Mouse (Mus musculus) hindbrain, embryonic 13.5 days (tissue): ENCODE measurements around the gene Clybl. TPM values are rescaled to one million over a fixed set of nuclear protein-coding genes. Genes with fewer than 3 reads are reported as not detected.

ENCODE experiments used
- ATAC-seq: fragments of 200-750 bp; cut with Nextera tagmentation; 2 replicates; pipeline ENCODE4 v1.8.0; 2017; ENCODE audit warnings: moderate TSS enrichment; ENCODE audit not compliant: low FRiP score
- H3K27ac ChIP-seq: fragments of 300-500 bp; sonication (generic); 2 replicates; pipeline ENCODE4 v1.5.1; 2015; ENCODE audit warnings: inconsistent platforms, mild to moderate bottlenecking, moderate library complexity
- H3K27me3 ChIP-seq: fragments of 300-500 bp; sonication (generic); 2 replicates; pipeline ENCODE4 v1.6.1; 2015; ENCODE audit warnings: mild to moderate bottlenecking, inconsistent platforms
- H3K36me3 ChIP-seq: fragments of 300-500 bp; sonication (generic); 2 replicates; pipeline ENCODE4 v1.6.1; 2015; ENCODE audit warnings: mild to moderate bottlenecking, inconsistent platforms
- H3K4me1 ChIP-seq: fragments of 300-500 bp; sonication (generic); replicated peaks from 2 replicates; pipeline ENCODE4 v1.6.1; 2015; ENCODE audit warnings: inconsistent platforms
- H3K4me2 ChIP-seq: fragments of 300-500 bp; sonication (generic); 2 replicates; pipeline ENCODE4 v1.6.1; 2015; ENCODE audit warnings: inconsistent platforms, mild to moderate bottlenecking, moderate library complexity
- H3K4me3 ChIP-seq: fragments of 300-500 bp; sonication (generic); 2 replicates; pipeline ENCODE4 v1.5.1; 2015; ENCODE audit warnings: mild to moderate bottlenecking, inconsistent platforms
- H3K9ac ChIP-seq: fragments of 300-500 bp; sonication (generic); 2 replicates; pipeline ENCODE4 v1.6.1; 2015; ENCODE audit warnings: mild to moderate bottlenecking, inconsistent platforms
- H3K9me3 ChIP-seq: fragments of 300-500 bp; sonication (generic); 2 replicates; pipeline ENCODE4 v1.6.1; 2016; ENCODE audit warnings: inconsistent platforms
- WGBS: fragments of 180-500 bp; shearing (Covaris S2); methylation state at CpG from one replicate; pipeline ENCODE4 v1.1.7; 2015; 5-methylcytosine and 5-hydroxymethylcytosine counted together
- polyA plus RNA-seq: library from polyadenylated mRNA; unstranded; fragments of >200 nt; fragmentation: Nextera tagmentation; extraction: Ambion mirVana; gene quantifications from 2 replicates; pipeline ENCODE4 v1.2.1, GENCODE M21; 2015

Gene Clybl
- polyA plus RNA-seq, 1 experiment from 2014 or later = 12.1 TPM

- H3K9ac ChIP-seq = no peak overlapping the region
- no peaks in the 10 kb centered on the region for H3K9me3 ChIP-seq
- WGBS = 90% methylated on average over 14 of the region's 14 CpGs
- H3K4me2 ChIP-seq = no peak overlapping the region
- 0 out of 2 replicates have a peak, but pooled peaks cover 5% of the 10 kb centered on the region for H3K27me3 ChIP-seq
- no peak overlapping the region for H3K4me3 ChIP-seq
- no peaks in the 10 kb centered on the region for H3K36me3 ChIP-seq
- no peak overlapping the region for H3K27ac ChIP-seq
- no peaks in the 10 kb centered on the region for H3K4me1 ChIP-seq
- ATAC-seq = no peak
Observed at GRCm38 (mm10) chr14:122176263-122176798, 5.2 kb upstream of the Clybl start.

- Histone ChIP-seq H3K27ac (no peak overlapping the region), H3K4me2 (no peak overlapping the region), H3K27me3 (0 out of 2 replicates have a peak, but pooled peaks cover 5% of the 10 kb centered on the region), H3K36me3 (no peaks in the 10 kb centered on the region), H3K4me1 (peaks cover 3% of the 10 kb centered on the region), H3K9ac (no peak overlapping the region), H3K4me3 (no peak overlapping the region), H3K9me3 (no peaks in the 10 kb centered on the region)
- ATAC-seq = no peak
- 56% methylated on average over 16 of the region's 16 CpGs for WGBS
Observed at GRCm38 (mm10) chr14:122179262-122179661, 2.2 kb upstream of the Clybl start.

GRCm38 (mm10) chr14:122181815-122182157 is 282 bp downstream of the Clybl start:
- no peak; the same call in 1 of the 2 replicates for ATAC-seq
- 2% methylated on average over 12 of the region's 12 CpGs for WGBS

GRCm38 (mm10) chr14:122182220-122182619 is 716 bp downstream of the Clybl start:
- H3K27me3 ChIP-seq = 0 out of 2 replicates have a peak, but pooled peaks cover 5% of the 10 kb centered on the region
- H3K4me2 ChIP-seq = peak overlapping the region; percentile 66
- no peaks in the 10 kb centered on the region for H3K9me3 ChIP-seq
- H3K36me3 ChIP-seq = no peaks in the 10 kb centered on the region
- ATAC-seq = no peak
- WGBS = 84% methylated on average over 6 of the region's 6 CpGs
- peaks cover 3% of the 10 kb centered on the region for H3K4me1 ChIP-seq
- H3K4me3 ChIP-seq = peak overlapping the region; percentile 63
- no peak overlapping the region for H3K27ac ChIP-seq
- no peak overlapping the region for H3K9ac ChIP-seq

More at GRCm38 (mm10) chr14:122181815-122182157, 282 bp downstream of the Clybl start:
- peaks cover 3% of the 10 kb centered on the region for H3K4me1 ChIP-seq
- 0 out of 2 replicates have a peak, but pooled peaks cover 5% of the 10 kb centered on the region for H3K27me3 ChIP-seq
- peak overlapping the region; percentile 63 for H3K4me3 ChIP-seq
- no peaks in the 10 kb centered on the region for H3K36me3 ChIP-seq
- peak overlapping the region; percentile 73 for H3K9ac ChIP-seq
- H3K9me3 ChIP-seq = no peaks in the 10 kb centered on the region
- no peak overlapping the region for H3K27ac ChIP-seq
- peak overlapping the region; percentile 66 for H3K4me2 ChIP-seq

- Histone ChIP-seq H3K9ac (no peak overlapping the region), H3K27ac (no peak overlapping the region), H3K27me3 (0 out of 2 replicates have a peak, but pooled peaks cover 5% of the 10 kb centered on the region), H3K4me1 (peaks cover 3% of the 10 kb centered on the region), H3K4me3 (no peak overlapping the region), H3K9me3 (no peaks in the 10 kb centered on the region), H3K36me3 (no peaks in the 10 kb centered on the region), H3K4me2 (no peak overlapping the region)
- no peak for ATAC-seq
- WGBS = 89% methylated on average over 11 of the region's 11 CpGs
Observed at GRCm38 (mm10) chr14:122183974-122184373, 2.5 kb downstream of the Clybl start.

- Histone ChIP-seq H3K4me1 (no peaks in the 10 kb centered on the region; the same call in 1 of the 2 replicates), H3K4me3 (no peak overlapping the region), H3K27ac (no peak overlapping the region), H3K36me3 (no peaks in the 10 kb centered on the region), H3K9me3 (no peaks in the 10 kb centered on the region), H3K9ac (no peak overlapping the region), H3K4me2 (no peak overlapping the region), H3K27me3 (no peaks in the 10 kb centered on the region)
- WGBS = 92% methylated on average over 5 of the region's 5 CpGs
- ATAC-seq = no peak
Observed at GRCm38 (mm10) chr14:122188250-122188649, 6.7 kb downstream of the Clybl start.

- no peak for ATAC-seq
- 78% methylated on average over 5 of the region's 5 CpGs for WGBS
Observed at GRCm38 (mm10) chr14:122189901-122190300, 8.4 kb downstream of the Clybl start.

GRCm38 (mm10) chr14:122190527-122190926 is 9.0 kb downstream of the Clybl start:
- Histone ChIP-seq H3K9ac (no peak overlapping the region), H3K27me3 (no peaks in the 10 kb centered on the region), H3K4me3 (no peak overlapping the region), H3K4me1 (no peaks in the 10 kb centered on the region; the same call in 1 of the 2 replicates), H3K4me2 (no peak overlapping the region), H3K36me3 (no peaks in the 10 kb centered on the region), H3K9me3 (no peaks in the 10 kb centered on the region), H3K27ac (no peak overlapping the region)
- 25% methylated on average over 2 of the region's 2 CpGs for WGBS
- peak; percentile 8; the same call in 1 of the 2 replicates for ATAC-seq

More at GRCm38 (mm10) chr14:122189901-122190300, 8.4 kb downstream of the Clybl start:
- Histone ChIP-seq H3K9me3 (no peaks in the 10 kb centered on the region), H3K4me1 (no peaks in the 10 kb centered on the region; the same call in 1 of the 2 replicates), H3K9ac (no peak overlapping the region), H3K4me2 (no peak overlapping the region), H3K27me3 (no peaks in the 10 kb centered on the region), H3K36me3 (no peaks in the 10 kb centered on the region), H3K27ac (no peak overlapping the region), H3K4me3 (no peak overlapping the region)

- Histone ChIP-seq H3K4me3 (no peak overlapping the region), H3K9me3 (no peaks in the 10 kb centered on the region), H3K9ac (no peak overlapping the region), H3K27ac (no peak overlapping the region), H3K27me3 (no peaks in the 10 kb centered on the region), H3K4me1 (no peaks in the 10 kb centered on the region; the same call in 1 of the 2 replicates), H3K36me3 (no peaks in the 10 kb centered on the region), H3K4me2 (no peak overlapping the region)
- 15% methylated on average over 7 of the region's 7 CpGs for WGBS
- peak; percentile 84 for ATAC-seq
Observed at GRCm38 (mm10) chr14:122190941-122191510, 9.5 kb downstream of the Clybl start.

- WGBS = over 99% methylated on average over 8 of the region's 8 CpGs
- Histone ChIP-seq H3K27me3 (no peaks in the 10 kb centered on the region), H3K4me2 (no peak overlapping the region), H3K9me3 (no peaks in the 10 kb centered on the region), H3K36me3 (no peaks in the 10 kb centered on the region), H3K9ac (no peak overlapping the region), H3K4me1 (no peaks in the 10 kb centered on the region; the same call in 1 of the 2 replicates), H3K4me3 (no peak overlapping the region), H3K27ac (no peak overlapping the region)
- ATAC-seq = no peak
Observed at GRCm38 (mm10) chr14:122194630-122195029, 13.1 kb downstream of the Clybl start.

- Histone ChIP-seq H3K4me2 (no peak overlapping the region), H3K4me1 (no peaks in the 10 kb centered on the region), H3K27me3 (no peaks in the 10 kb centered on the region), H3K36me3 (no peaks in the 10 kb centered on the region), H3K9me3 (no peaks in the 10 kb centered on the region), H3K27ac (no peak overlapping the region), H3K4me3 (no peak overlapping the region), H3K9ac (no peak overlapping the region)
- WGBS = 84% methylated on average over 6 of the region's 6 CpGs
- no peak for ATAC-seq
Observed at GRCm38 (mm10) chr14:122196851-122197250, 15.3 kb downstream of the Clybl start.

GRCm38 (mm10) chr14:122200247-122200885 is 18.9 kb downstream of the Clybl start:
- H3K36me3 ChIP-seq = no peaks in the 10 kb centered on the region
- ATAC-seq = no peak
- H3K27ac ChIP-seq = no peak overlapping the region
- no peak overlapping the region for H3K4me2 ChIP-seq
- H3K4me3 ChIP-seq = no peak overlapping the region
- H3K9ac ChIP-seq = no peak overlapping the region
- H3K27me3 ChIP-seq = no peaks in the 10 kb centered on the region
- no peaks in the 10 kb centered on the region for H3K9me3 ChIP-seq
- WGBS = 85% methylated on average over 14 of the region's 14 CpGs
- no peaks in the 10 kb centered on the region for H3K4me1 ChIP-seq
